Mouse (Mus musculus) retina, adult 2 months (tissue): ENCODE results near the gene B3galt4.

ENCODE experiments used
- DNase-seq: peaks from one replicate; pipeline ENCODE4 v3.0.0-alpha.2; 2012; ENCODE audit warnings: low read depth, low spot score

Gene B3galt4

GRCm38 (mm10) chr17:33943454-33943853 is 7.8 kb downstream of the B3galt4 start:
- no peak for DNase-seq

DNA sequence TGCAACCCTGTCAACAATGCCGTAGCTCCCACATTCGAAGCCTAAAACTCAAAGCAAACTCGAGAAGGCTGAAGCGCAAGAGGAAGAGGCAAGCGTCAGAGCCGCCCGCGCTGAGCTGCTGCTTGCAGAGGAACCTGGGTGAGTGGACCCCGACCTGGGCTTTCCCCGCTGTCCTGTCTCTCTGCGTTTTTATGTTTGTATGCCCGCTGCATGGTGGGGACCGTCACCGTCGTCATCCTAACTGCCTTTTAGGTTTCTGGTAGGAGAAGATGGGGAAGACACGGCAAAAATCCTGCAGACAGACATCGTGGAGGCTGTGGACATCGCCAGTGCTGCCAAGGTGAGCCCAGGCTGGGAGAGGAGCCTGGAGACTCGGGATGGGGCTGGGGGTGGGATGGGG is 9.9 kb downstream of the B3galt4 start:
- DNase-seq: no peak

GRCm38 (mm10) chr17:33940981-33941380 is 10.3 kb downstream of the B3galt4 start:
- no peak for DNase-seq

DNA sequence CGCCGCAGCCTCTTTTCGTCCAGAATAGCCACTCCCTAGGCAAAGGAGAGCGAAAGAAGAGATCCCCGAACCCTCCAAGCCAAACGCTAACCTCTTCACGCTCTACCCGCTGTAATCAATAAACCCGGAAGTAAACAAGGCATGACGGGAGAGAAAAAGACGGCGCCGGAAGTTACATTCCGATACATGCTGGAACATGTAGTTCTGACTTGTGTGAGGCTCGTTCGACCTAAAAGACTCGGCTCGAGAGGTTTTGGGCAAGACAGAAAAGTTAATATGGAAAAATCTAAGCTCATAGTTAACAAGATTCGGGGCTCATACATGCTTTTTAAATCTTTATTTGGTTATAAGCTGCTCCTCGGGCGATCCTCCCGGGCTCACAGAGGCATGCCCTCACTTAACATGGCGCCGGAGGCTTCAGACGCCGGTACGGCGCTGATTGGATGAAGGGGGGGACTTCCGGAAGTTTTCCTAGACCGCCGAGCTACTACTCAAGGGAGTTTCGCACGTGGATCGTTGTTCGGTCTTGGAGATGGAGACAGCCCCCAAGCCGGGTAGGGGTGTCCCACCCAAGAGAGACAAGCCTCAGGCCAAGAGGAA is 11.0 kb downstream of the B3galt4 start, which contains the start of the genes Pfdn6 and Wdr46:
Pfdn6 (minus strand) TSS at position 138 of the 600 bp plus-strand sequence.
Wdr46 (plus strand) TSS at position 455 of the 600 bp plus-strand sequence.
- DNase-seq: peak; percentile 87

GRCm38 (mm10) chr17:33938783-33939182 is 12.5 kb downstream of the B3galt4 start:
- DNase-seq: no peak

GRCm38 (mm10) chr17:33936993-33937392 is 14.3 kb downstream of the B3galt4 start:
- no peak for DNase-seq

GRCm38 (mm10) chr17:33935422-33936055 is 15.7 kb downstream of the B3galt4 start:
- DNase-seq: no peak

DNA sequence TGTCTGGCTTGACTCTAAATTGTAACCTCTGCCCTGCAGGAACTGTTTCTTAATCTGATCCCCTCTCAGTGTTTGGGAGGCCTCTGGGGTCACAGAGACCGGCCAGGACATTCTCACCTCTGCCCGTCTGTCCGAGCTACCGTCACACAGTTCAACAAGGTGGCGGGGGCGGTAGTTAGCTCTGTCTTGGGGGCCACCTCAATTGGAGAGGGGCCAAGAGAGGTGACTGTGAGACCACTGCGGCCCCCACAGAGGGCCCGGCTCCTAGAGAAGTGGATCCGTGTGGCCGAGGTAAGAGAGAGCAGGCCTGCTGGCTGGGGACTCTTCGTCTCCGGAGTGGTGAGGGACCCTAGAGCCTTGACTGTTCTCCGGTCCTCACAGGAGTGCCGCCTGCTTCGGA is 18.3 kb downstream of the B3galt4 start:
- no peak for DNase-seq

DNA sequence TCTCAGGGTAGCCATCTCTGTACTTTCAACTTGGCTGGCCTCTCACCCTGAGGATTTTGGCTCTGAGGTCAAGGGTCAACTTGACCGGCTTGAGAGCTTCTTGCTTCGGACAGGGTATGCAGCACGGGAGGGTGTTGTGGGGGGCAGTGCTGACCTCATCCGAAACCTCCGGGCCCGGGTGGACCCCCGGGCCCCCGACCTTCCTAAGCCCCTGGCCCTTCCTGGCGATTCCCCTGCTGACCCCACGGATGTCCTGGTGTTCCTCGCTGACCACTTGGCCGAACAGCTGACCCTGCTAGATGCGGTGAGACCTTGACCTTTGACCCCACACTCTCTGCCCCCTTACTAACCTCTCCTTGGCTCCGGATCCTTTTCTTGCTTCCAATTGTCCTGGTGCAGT is 18.8 kb downstream of the B3galt4 start:
- no peak for DNase-seq

DNA sequence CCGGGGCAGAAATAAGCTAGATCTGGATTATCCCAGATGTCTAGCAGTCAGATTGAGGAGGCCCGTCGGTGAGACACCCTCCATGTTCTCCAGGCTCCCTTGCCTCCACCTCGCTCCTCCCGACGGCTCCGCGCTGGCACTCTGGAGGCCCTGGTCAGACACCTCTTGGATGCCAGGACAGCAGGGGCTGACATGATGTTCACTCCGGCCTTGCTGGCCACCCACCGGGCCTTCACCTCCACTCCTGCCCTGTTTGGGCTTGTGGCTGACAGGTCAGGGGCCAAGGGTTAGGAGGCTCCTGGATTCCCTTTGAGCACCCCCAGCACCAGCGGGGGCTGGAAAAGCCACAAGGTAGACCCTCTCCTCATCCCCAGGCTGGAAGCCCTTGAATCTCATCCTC is 19.3 kb downstream of the B3galt4 start:
- DNase-seq: no peak

DNA sequence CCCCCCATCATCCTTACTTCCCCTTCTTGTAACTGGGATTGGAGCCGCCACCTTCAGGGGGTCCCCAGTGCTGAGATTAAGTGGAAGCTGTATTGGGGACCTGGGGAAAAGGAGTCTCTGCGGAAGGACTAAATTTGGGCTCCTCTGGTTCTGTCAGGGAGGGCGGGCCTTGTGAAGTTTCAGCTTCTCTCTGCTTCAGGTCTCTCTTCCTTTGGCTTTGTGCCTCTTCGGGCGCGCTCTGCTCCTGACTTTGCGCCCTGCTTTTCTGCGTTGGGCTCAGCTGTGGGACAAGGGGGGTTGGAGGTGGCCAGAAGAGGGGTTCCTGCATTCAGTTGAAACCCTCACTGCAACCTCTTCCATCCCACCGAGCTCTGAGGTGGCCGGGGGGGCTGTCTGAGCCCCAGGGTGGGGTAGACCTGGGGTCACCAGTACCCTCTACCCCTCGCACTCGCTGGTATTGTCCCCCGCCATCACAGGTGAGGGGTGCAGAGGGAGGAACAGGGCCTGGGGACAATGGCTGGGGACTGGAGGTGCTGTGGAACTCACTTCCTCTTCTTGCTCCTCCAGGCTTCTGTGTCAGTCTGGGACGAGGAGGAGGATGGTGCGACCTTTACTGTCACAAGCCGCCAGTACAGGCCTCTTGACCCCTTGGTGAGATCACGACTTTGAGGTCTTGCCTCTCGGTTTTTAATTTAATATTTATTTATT is 20.0 kb downstream of the B3galt4 start:
- no peak for DNase-seq

DNA sequence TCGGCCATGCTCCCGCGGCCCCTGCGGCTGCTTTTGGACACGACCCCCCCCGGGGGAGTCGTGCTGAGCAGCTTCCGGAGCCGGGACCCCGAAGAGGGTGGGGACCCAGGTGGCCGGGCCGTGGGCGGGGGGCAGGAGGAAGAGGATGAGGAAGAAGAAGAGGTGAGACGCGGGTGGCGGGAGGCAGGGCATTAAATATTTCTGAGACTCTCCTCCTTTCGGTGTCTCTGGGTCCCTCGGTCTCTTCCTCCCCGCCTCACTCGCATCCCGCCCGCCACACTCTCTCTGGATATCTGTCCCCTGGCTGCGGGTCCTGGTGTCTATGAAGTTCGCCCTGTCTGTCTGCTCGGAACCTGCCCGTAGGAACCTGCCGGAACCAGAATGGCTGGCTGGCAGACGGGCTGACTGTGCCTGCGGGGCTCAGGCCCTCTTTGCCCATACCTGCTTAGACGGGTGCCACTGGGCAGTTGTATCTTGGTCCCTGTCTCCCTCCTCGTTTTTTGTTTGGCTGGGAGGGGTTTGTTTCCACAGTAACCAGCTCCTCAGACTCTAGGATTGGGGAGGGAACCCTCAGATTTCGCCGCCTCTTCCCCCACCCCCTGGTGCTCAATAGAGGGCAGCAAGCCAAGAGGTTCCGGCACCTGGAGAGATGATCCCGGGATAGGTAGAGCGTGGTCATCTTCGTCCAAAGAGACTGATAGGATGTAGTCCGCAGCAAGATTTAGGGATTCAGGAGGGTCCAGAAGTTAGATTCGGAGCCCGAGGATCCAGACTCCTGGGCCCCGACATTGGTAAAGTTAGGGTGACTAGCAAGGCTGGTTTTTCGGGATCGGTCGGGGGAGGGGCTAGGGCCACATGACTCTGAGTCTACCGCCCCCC is 20.8 kb downstream of the B3galt4 start:
- DNase-seq: no peak

DNA sequence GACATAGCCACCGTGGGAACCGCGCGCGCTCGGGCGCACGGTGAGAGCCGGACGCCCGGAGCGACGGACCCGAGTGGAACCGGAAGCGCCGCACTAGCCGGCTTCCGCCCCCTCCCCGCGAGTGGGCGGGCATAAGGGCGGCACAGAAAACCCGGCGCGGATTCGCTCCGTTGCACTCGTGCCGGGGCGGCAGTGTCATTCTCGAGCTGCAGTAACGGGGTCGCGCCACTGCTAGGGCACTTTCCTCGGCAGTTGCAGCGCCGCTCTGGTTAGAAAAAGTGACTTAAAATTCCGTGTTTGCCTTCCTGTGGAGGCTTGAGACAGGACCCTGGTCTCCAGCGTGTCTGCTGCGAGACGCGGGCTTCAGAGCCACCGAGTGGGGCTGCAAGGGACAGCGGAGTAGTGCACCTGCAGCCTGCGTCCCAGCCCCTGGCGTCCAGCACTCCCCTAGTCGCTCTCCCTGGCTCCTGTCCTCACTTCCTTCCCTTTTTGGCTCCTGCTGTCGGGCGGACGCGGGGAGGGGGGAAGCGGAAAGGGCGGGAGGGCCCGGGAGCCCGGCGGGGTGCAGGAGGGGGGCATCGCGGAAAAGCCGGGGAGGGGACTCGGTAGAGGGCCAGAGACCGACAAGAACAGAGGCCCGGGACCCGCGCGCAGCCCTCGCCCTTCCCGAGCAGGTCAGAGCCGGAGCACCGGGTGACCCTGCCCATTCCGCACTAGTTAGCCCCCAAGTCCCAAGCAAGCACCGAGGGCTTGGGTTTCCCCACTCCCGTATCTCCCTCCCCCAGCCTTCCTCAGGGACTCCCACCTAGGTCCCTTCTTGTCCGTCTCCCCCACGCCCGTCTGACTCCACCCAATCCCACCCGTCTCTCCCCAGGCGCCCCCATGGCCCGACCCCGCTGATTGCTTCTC is 21.7 kb downstream of the B3galt4 start, which contains the start of gene Rgl2:
Rgl2 (plus strand) TSS at position 173 of the 909 bp plus-strand sequence.
- peak; percentile 86 for DNase-seq

GRCm38 (mm10) chr17:33928251-33928947 is 22.9 kb downstream of the B3galt4 start:
- no peak for DNase-seq

- no peak for DNase-seq
These were observed 24.9 kb downstream of the B3galt4 start for GRCm38 (mm10) chr17:33926207-33926932.

DNA sequence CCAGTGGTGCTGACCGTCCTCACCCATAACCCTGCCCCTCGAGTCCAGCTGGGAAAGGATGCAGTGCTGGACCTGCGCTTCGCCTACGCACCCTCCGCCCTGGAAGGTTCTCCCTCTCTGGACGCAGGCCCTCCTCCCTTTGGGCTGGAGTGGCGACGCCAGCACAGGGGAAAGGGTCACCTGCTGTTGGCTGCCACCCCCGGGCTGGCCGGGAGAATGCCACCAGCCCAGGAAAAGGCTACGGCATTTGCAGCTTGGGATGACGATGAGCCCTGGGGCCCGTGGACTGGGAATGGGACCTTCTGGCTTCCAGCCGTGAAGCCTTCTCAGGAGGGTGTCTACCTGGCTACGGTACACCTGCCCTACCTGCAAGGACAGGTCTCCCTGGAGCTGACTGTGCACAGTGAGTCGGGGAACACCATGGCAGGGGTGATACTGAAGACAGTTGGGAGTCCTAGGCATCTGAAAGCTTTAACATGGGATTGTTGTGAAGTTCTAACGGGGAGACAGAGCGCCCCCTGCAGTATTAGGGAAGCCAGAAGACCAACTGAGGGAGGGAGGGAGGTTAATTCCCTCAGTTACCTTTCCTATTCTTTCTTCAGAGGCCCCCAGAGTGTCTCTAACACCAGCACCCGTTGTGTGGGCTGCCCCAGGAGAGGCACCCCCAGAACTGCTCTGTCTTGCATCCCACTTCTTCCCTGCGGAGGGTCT is 25.7 kb downstream of the B3galt4 start:
- DNase-seq: no peak

DNA sequence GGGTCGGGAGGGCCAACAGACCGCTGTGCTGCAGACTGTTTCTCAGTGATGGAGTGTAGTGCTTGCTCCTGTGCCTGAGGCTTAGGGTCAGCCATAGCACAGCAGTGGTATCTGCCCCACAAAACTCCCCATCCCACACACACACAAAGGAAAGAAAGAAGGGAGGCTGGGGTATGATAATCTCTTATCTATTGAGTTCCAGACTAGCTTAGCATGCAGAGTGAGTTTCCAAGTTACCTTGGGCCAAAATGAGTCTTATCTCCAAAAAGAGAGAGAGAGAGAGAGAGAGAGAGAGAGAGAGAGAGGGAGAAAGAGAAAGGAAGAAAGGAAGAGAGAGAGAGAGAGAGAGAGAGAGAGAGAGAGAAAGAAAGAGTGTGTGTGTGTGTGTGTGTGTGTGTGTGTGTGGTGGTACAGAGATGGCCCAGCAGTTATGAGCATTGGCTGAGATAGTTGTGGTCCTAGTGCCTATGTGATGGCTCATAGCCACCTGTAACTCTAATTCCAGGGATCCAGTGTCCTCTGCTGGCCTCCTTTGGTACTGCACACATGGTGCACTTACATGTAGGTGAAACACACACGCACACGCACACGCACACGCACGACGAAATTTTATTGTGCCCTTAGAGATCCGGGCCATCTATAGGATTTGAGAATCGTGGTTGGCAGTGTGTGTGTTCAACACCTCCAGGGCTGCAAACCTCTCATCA is 26.6 kb downstream of the B3galt4 start:
- DNase-seq: no peak

DNA sequence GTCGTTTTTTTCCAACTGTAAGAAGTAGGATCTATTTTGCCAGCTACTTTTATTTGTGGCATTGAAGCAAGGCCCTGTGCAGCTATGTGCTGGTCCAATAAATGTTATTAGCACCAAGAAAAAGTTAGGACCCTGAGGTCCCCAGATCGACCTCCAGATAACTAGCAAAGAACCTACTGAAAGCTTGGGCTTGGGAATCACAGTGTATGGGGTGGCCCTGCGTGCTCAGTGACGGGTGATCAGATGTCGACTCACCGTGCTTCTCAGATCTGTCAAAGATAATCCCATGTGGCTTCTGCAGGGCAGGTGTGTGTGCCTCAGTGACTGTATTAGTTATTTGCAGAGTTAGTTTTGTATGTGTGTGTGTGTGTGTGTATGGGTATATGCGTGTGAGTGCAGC is 29.9 kb downstream of the B3galt4 start:
- DNase-seq: no peak
